Mouse (Mus musculus): Measurements from ENCODE around the gene Hprt. TPM values are rescaled to one million over a fixed set of nuclear protein-coding genes. Genes with fewer than 3 reads are reported as not detected.

The Hprt gene
- polyA plus RNA-seq, 1 experiment from 2014 or later: 274 TPM

DNA sequence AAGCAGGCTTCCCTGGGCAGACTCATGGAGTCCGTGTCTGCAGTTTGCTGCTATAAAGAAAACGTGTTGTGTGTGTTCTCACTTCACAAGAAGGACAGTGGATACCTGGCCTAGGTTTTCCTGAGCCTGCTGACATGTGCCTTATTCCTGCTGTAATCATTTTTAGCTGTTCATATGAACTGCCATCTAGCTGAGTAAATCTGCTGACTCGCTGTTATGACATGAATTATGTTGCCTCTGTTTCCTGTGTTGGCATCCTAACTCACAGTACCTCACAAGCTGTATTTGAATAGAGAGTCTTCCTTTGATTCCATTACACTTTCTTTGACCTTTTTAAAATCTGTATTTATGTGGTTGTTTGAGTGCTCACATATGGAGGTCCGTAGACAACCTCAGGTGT lies 50.3 kb downstream of the Hprt start:
- ATAC-seq: no peak
- Histone ChIP-seq H3K36me3 (ENCODE audit: control insufficient read depth, insufficient read depth, low read length) (no peaks in the 10 kb centered on the region), H3K4me2 (ENCODE audit: low read depth, low read length) (no peak overlapping the region), H3K4me3 (ENCODE audit: low read length) (no peak overlapping the region), H3K27me3 (replicated peaks; ENCODE audit: control insufficient read depth, insufficient read depth, low read length) (no peaks in the 10 kb centered on the region), H3K27ac (ENCODE audit: low read length) (no peak overlapping the region), H3K9me3 (ENCODE audit: control insufficient read depth, low read length) (no peaks in the 10 kb centered on the region), H3K9ac (ENCODE audit: low read depth, low read length) (no peak overlapping the region), H3K4me1 (ENCODE audit: control insufficient read depth, insufficient read depth, low read length) (no peaks in the 10 kb centered on the region)
- 80% methylated on average over 4 of the region's 4 CpGs for WGBS

DNA sequence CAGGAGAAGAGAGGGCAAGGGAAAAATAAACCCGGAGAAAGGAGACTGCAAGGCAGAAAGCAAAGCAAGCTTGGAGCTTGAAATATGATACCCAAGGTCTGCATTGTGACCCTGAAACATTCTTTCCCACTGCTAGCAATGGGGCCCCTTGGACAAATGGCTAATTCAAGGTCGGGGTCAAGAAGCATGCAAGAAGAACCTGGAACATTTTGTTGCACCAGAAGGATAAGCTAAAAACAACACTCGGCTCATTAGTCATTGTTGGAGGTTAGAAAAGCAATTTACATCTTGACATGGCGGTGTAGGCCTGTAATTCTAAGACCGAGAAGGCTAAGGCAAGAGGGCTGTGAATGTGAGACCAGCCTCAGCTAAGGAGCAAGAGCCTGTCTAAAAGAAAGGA lies 51.7 kb downstream of the Hprt start:
- H3K4me1 ChIP-seq (ENCODE audit: control insufficient read depth, insufficient read depth, low read length): no peaks in the 10 kb centered on the region
- H3K27me3 ChIP-seq (replicated peaks; ENCODE audit: control insufficient read depth, insufficient read depth, low read length): no peaks in the 10 kb centered on the region
- H3K36me3 ChIP-seq (ENCODE audit: control insufficient read depth, insufficient read depth, low read length): no peaks in the 10 kb centered on the region
- H3K4me3 ChIP-seq (ENCODE audit: low read length): no peak overlapping the region
- 49% methylated on average over 5 of the region's 5 CpGs for WGBS
- no peak overlapping the region for H3K9ac ChIP-seq (ENCODE audit: low read depth, low read length)
- no peak overlapping the region for H3K27ac ChIP-seq (ENCODE audit: low read length)
- H3K9me3 ChIP-seq (ENCODE audit: control insufficient read depth, low read length): no peaks in the 10 kb centered on the region
- ATAC-seq: no peak
- H3K4me2 ChIP-seq (ENCODE audit: low read depth, low read length): no peak overlapping the region

DNA sequence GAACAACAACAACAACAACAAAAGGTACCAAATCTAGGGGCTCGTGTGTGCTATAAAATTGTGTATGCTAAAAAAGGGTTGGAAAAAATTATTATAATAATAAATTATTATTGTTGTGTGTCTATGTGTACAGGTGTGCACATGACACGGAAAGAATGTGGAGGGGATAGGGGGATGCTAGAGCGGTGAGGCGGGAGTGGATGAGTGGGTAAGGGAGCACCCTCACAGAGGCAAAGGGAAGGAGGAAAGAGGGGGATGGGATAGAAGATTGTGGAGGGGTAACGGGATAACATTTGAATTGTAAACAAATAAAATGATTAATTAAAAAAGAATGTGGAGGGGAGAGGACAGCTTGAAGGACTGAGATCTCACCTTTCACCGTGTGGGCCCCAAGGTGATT lies 52.2 kb downstream of the Hprt start:
- no peak overlapping the region for H3K4me2 ChIP-seq (ENCODE audit: low read depth, low read length)
- H3K4me3 ChIP-seq (ENCODE audit: low read length): no peak overlapping the region
- H3K9ac ChIP-seq (ENCODE audit: low read depth, low read length): no peak overlapping the region
- no peaks in the 10 kb centered on the region for H3K4me1 ChIP-seq (ENCODE audit: control insufficient read depth, insufficient read depth, low read length)
- no peak for ATAC-seq
- no peaks in the 10 kb centered on the region for H3K9me3 ChIP-seq (ENCODE audit: control insufficient read depth, low read length)
- H3K27me3 ChIP-seq (replicated peaks; ENCODE audit: control insufficient read depth, insufficient read depth, low read length): no peaks in the 10 kb centered on the region
- no peak overlapping the region for H3K27ac ChIP-seq (ENCODE audit: low read length)
- 87% methylated on average over 6 of the region's 6 CpGs for WGBS
- H3K36me3 ChIP-seq (ENCODE audit: control insufficient read depth, insufficient read depth, low read length): no peaks in the 10 kb centered on the region

DNA sequence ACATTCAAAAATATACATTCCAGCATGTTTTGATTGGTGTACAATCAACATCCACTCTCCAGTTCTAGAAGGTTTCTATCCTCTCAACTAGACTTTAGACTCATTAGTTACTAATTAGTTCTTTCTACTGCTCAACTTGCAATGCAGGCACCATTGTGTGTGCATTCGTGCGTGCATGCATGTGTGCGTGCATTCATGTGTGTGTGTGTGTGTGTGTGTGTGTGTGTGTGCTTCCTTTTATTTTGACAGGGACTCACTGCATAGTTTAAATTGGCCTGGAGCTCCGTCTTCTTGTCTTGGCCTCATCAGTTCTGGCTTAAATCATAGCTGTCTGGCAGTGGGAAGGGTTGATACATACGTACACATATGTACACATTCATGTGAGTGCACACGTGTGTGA lies 53.1 kb downstream of the Hprt start:
- Histone ChIP-seq H3K9me3 (ENCODE audit: control insufficient read depth, low read length) (no peaks in the 10 kb centered on the region), H3K27me3 (replicated peaks; ENCODE audit: control insufficient read depth, insufficient read depth, low read length) (no peaks in the 10 kb centered on the region), H3K4me1 (ENCODE audit: control insufficient read depth, insufficient read depth, low read length) (no peaks in the 10 kb centered on the region), H3K4me2 (ENCODE audit: low read depth, low read length) (no peak overlapping the region), H3K9ac (ENCODE audit: low read depth, low read length) (no peak overlapping the region), H3K36me3 (ENCODE audit: control insufficient read depth, insufficient read depth, low read length) (no peaks in the 10 kb centered on the region), H3K4me3 (ENCODE audit: low read length) (no peak overlapping the region), H3K27ac (ENCODE audit: low read length) (no peak overlapping the region)
- ATAC-seq: no peak
- WGBS: 80% methylated on average over 6 of the region's 6 CpGs

DNA sequence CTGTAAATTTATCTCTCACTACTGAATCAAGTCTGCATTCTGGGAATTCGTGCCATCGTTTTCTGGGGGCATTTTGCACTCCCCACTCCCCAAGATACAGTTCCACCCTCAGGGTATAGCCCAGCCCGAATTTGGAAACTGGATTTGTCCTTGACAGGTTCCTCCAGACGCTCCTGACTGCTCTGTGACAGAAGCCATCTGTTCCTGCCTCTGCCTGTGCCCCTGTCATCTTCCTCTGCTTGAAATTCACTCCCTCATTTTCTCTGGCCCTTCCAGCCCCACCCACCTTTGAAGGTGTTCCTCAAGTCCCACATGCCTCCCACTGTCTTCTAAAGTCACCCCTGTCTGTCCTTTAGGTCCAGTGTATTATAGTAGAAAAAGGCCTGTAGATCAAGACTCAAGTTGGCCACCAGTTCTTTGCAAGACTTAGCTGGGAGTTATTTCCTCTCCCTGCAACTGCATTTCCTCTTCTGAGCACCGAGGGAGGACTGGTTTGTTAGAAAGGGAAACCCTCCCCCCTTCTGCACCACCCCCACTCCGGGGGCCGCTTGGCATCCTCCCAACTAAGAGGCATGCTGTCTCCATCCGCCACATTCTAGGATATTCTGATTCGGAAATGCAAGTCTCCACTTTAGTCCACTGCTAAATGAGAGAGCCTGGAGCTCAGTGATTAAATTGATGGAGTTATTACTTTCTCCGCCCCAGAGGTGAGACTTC lies 57.4 kb downstream of the Hprt start:
- ATAC-seq: no peak
- H3K27ac ChIP-seq (ENCODE audit: low read length): peak overlapping the region; percentile 48; the same call in 1 of the 2 replicates
- H3K36me3 ChIP-seq (ENCODE audit: control insufficient read depth, insufficient read depth, low read length): no peaks in the 10 kb centered on the region
- 39% methylated on average over 10 of the region's 10 CpGs for WGBS
- no peaks in the 10 kb centered on the region for H3K9me3 ChIP-seq (ENCODE audit: control insufficient read depth, low read length)
- no peak overlapping the region for H3K9ac ChIP-seq (ENCODE audit: low read depth, low read length)
- no peaks in the 10 kb centered on the region for H3K4me1 ChIP-seq (ENCODE audit: control insufficient read depth, insufficient read depth, low read length)
- H3K27me3 ChIP-seq (replicated peaks; ENCODE audit: control insufficient read depth, insufficient read depth, low read length): no peaks in the 10 kb centered on the region
- no peak overlapping the region for H3K4me2 ChIP-seq (ENCODE audit: low read depth, low read length)
- H3K4me3 ChIP-seq (ENCODE audit: low read length): no peak overlapping the region

DNA sequence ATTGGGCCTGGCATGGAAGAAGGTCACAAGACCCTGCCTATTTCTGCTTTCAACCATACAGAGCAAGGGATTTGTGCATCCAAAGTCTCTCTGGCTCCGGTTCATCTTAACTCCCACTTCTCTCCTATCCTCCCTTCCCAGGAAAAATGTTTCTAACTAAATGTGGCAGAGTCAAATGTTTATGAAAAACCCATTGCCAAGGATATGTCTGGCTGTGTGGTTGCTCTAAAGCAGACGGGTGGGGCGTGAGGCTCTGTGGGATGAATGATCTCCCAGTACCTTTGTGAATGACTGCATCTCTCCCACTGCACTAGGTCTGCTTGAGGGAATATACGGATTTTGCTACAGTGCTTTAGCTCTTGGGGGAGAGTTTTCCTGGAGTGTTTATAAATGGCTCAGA lies 58.1 kb downstream of the Hprt start:
- Histone ChIP-seq H3K4me3 (ENCODE audit: low read length) (no peak overlapping the region), H3K36me3 (ENCODE audit: control insufficient read depth, insufficient read depth, low read length) (no peaks in the 10 kb centered on the region), H3K9me3 (ENCODE audit: control insufficient read depth, low read length) (no peaks in the 10 kb centered on the region), H3K27me3 (replicated peaks; ENCODE audit: control insufficient read depth, insufficient read depth, low read length) (no peaks in the 10 kb centered on the region), H3K27ac (ENCODE audit: low read length) (peak overlapping the region; percentile 48), H3K4me2 (ENCODE audit: low read depth, low read length) (no peak overlapping the region), H3K4me1 (ENCODE audit: control insufficient read depth, insufficient read depth, low read length) (no peaks in the 10 kb centered on the region), H3K9ac (ENCODE audit: low read depth, low read length) (no peak overlapping the region)
- WGBS: 55% methylated on average over 4 of the region's 4 CpGs
- ATAC-seq: no peak

DNA sequence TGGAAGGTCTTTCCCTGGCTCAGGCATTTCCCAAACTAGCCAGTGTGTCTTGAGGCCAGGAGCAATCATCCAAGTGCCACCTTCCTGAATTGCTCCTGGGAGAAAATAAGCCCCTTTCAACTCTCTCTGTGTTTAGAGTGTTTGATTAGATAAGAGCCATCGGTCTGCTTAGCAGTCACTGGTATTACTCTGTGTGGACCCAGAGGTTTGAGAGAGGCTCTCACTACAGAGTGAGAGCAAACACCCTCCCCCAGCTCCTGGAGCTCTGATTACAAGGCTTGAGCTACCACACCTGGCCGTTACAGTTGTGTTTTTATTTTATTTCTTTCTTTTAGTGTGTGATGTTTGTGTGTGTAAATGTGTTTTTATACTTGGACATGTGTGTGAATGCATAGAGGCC lies 59.0 kb downstream of the Hprt start:
- H3K9me3 ChIP-seq (ENCODE audit: control insufficient read depth, low read length): no peaks in the 10 kb centered on the region
- H3K4me1 ChIP-seq (ENCODE audit: control insufficient read depth, insufficient read depth, low read length): no peaks in the 10 kb centered on the region
- no peaks in the 10 kb centered on the region for H3K36me3 ChIP-seq (ENCODE audit: control insufficient read depth, insufficient read depth, low read length)
- H3K4me3 ChIP-seq (ENCODE audit: low read length): no peak overlapping the region
- H3K4me2 ChIP-seq (ENCODE audit: low read depth, low read length): no peak overlapping the region
- WGBS: 22% methylated on average over 2 of the region's 2 CpGs
- no peak overlapping the region for H3K27ac ChIP-seq (ENCODE audit: low read length)
- no peak for ATAC-seq
- H3K27me3 ChIP-seq (replicated peaks; ENCODE audit: control insufficient read depth, insufficient read depth, low read length): no peaks in the 10 kb centered on the region
- H3K9ac ChIP-seq (ENCODE audit: low read depth, low read length): no peak overlapping the region

DNA sequence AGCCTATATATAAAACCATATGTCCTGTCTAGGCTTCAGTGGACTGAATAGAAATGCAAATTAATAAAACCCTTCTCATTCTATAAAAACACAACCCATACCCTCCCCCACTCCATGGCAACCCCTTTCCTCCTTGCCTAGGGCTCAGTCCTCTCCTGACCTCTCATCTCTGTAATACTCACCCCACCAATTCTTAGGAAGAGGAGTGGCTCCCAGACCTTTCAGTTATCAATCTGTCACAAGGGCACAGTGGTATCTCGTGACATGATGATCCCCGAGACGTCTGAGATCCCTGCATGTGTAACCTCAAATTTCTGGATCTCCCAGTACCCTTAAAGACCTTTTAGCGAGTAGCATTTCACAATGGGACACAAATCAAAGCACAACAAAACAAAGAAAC lies 61.3 kb downstream of the Hprt start:
- H3K9ac ChIP-seq (ENCODE audit: low read depth, low read length): no peak overlapping the region
- H3K4me2 ChIP-seq (ENCODE audit: low read depth, low read length): no peak overlapping the region
- H3K27me3 ChIP-seq (replicated peaks; ENCODE audit: control insufficient read depth, insufficient read depth, low read length): no peaks in the 10 kb centered on the region
- ATAC-seq: no peak
- H3K4me1 ChIP-seq (ENCODE audit: control insufficient read depth, insufficient read depth, low read length): no peaks in the 10 kb centered on the region
- no peaks in the 10 kb centered on the region for H3K36me3 ChIP-seq (ENCODE audit: control insufficient read depth, insufficient read depth, low read length)
- 59% methylated on average over 4 of the region's 4 CpGs for WGBS
- H3K9me3 ChIP-seq (ENCODE audit: control insufficient read depth, low read length): no peaks in the 10 kb centered on the region
- no peak overlapping the region for H3K27ac ChIP-seq (ENCODE audit: low read length)
- H3K4me3 ChIP-seq (ENCODE audit: low read length): no peak overlapping the region

DNA sequence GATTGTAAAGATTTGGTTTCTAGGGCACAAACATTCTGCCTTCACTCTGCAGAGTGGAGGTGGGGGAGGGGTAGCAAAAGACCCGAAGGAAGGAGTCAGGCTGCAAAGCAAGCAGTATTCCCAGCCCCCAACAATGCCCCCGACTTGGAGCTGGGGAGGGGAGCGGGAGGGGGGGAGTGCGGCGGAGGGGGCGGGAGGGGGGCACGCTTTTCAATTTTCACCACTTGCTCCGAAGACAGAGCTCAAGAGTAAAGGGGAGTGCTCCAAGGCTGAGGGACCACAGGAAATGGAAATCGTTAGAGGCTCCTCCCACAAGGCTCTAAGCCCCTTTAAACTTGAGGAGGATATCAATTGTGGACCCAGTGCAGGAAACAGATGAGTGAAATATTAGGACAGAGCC lies 62.4 kb downstream of the Hprt start:
- Histone ChIP-seq H3K9me3 (ENCODE audit: control insufficient read depth, low read length) (no peaks in the 10 kb centered on the region), H3K4me3 (ENCODE audit: low read length) (peak overlapping the region; percentile 12; the same call in 1 of the 2 replicates)
- WGBS: 8% methylated on average over 9 of the region's 9 CpGs

More for the DNA sequence above, 62.4 kb downstream of the Hprt start:
- H3K9ac ChIP-seq (ENCODE audit: low read depth, low read length): no peak overlapping the region
- H3K27me3 ChIP-seq (replicated peaks; ENCODE audit: control insufficient read depth, insufficient read depth, low read length): no peaks in the 10 kb centered on the region
- H3K27ac ChIP-seq (ENCODE audit: low read length): no peak overlapping the region
- H3K36me3 ChIP-seq (ENCODE audit: control insufficient read depth, insufficient read depth, low read length): no peaks in the 10 kb centered on the region
- peak overlapping the region; percentile 37 for H3K4me2 ChIP-seq (ENCODE audit: low read depth, low read length)
- no peak for ATAC-seq
- no peaks in the 10 kb centered on the region for H3K4me1 ChIP-seq (ENCODE audit: control insufficient read depth, insufficient read depth, low read length)

Measured in intestine, embryonic 16.5 days (tissue).